Mouse (Mus musculus) urinary bladder, postnatal 25 days (tissue): ENCODE results near the gene Snapc4.

Experiments
- DNase-seq: peaks from one replicate; pipeline ENCODE4 v3.0.0; 2022; ENCODE audit warnings: low spot score

Gene Snapc4

GRCm38 (mm10) chr2:26339204-26339551 lies 41.3 kb downstream of the Snapc4 start:
- DNase-seq = no peak

- DNase-seq = no peak
Observed at GRCm38 (mm10) chr2:26338302-26339203, 41.9 kb downstream of the Snapc4 start.

- DNase-seq = no peak
Observed at GRCm38 (mm10) chr2:26330702-26331101, 49.8 kb downstream of the Snapc4 start.

GRCm38 (mm10) chr2:26330056-26330468 lies 50.4 kb downstream of the Snapc4 start:
- no peak for DNase-seq

- DNase-seq = no peak
Observed at GRCm38 (mm10) chr2:26329402-26329801, 51.1 kb downstream of the Snapc4 start.

- DNase-seq = no peak
Observed at GRCm38 (mm10) chr2:26327852-26328251, 52.6 kb downstream of the Snapc4 start.

- DNase-seq = peak; percentile 53
Observed at GRCm38 (mm10) chr2:26325386-26326181, 54.9 kb downstream of the Snapc4 start.

- DNase-seq = no peak
Observed at GRCm38 (mm10) chr2:26324917-26325316, 55.5 kb downstream of the Snapc4 start.

- no peak for DNase-seq
Observed at GRCm38 (mm10) chr2:26323589-26324325, 56.7 kb downstream of the Snapc4 start.

- no peak for DNase-seq
Observed at GRCm38 (mm10) chr2:26320245-26321185, 59.9 kb downstream of the Snapc4 start.

GRCm38 (mm10) chr2:26319519-26320244 lies 60.8 kb downstream of the Snapc4 start:
- DNase-seq = no peak

- DNase-seq = no peak
Observed at GRCm38 (mm10) chr2:26319109-26319508, 61.3 kb downstream of the Snapc4 start.

GRCm38 (mm10) chr2:26317991-26318672 lies 62.3 kb downstream of the Snapc4 start:
- no peak for DNase-seq

- DNase-seq = no peak
Observed at GRCm38 (mm10) chr2:26317371-26317770, 63.1 kb downstream of the Snapc4 start.

GRCm38 (mm10) chr2:26316576-26317246 lies 63.7 kb downstream of the Snapc4 start:
- no peak for DNase-seq

GRCm38 (mm10) chr2:26315925-26316311 lies 64.5 kb downstream of the Snapc4 start:
- DNase-seq = peak; percentile 38

- peak; percentile 73 for DNase-seq
Observed at GRCm38 (mm10) chr2:26315072-26315924, 65.2 kb downstream of the Snapc4 start, which contains the start of gene Gpsm1. Gene Gpsm1 (plus strand): TSS chr2:26315515.
